Mouse (Mus musculus) gastrocnemius, postnatal 10 days (tissue): ENCODE measurements around the gene Fuz. TPM values are rescaled to one million over a fixed set of nuclear protein-coding genes. Genes with fewer than 3 reads are reported as not detected.
A peak's percentile ranks its signal among the peaks of the same experiment; 100 is the strongest.

Source experiments
- DNase-seq: peaks from one replicate; pipeline ENCODE4 v3.0.0; 2021; ENCODE audit warnings: mixed read lengths
- microRNA-seq, 2 experiments: library from miRNA; unstranded; fragments of <30 nt; microRNA quantifications; one replicate each; pipeline ENCODE4 v1.2.0; 2021
- total RNA-seq, 2 experiments: library from RNA; stranded (reverse); gene quantifications; 2 replicates each; pipeline ENCODE4 v1.2.3; 2021

Gene Fuz
- total RNA-seq, 2 experiments from 2014 or later: 15.0 to 18.1 TPM

- DNase-seq: peak; percentile 94
Observed at GRCm38 (mm10) chr7:44929204-44930151, 33.6 kb downstream of the Fuz start, which contains the start of gene Ap2a1. Ap2a1 (minus strand) TSS chr7:44929496.

GRCm38 (mm10) chr7:44938680-44939079 is 42.8 kb downstream of the Fuz start:
- DNase-seq: no peak

- DNase-seq: no peak
Observed at GRCm38 (mm10) chr7:44942904-44943303, 47.0 kb downstream of the Fuz start, which contains the start of gene Tsks. Tsks (plus strand) TSS chr7:44943204.

GRCm38 (mm10) chr7:44949922-44950321 is 54.0 kb downstream of the Fuz start:
- no peak for DNase-seq

- DNase-seq: peak; percentile 57
Observed at GRCm38 (mm10) chr7:44951960-44952359, 56.1 kb downstream of the Fuz start.

Small RNA genes lying within 50 kb of the gene (microRNA-seq; reads per million reads assigned to microRNA genes)
- 0 reads per million in 2 experiments for gene Mir707

Other genes starting within 250 kb of the Fuz start
- gene Myh14, start 225.2 kb upstream of the Fuz start, total RNA-seq: 10 to 100 TPM; 21.4 to 23.3 TPM
- not detected for gene Izumo2, start 187.3 kb upstream of the Fuz start, total RNA-seq
- 10 to 100 TPM; 16.7 to 18.5 TPM for gene Vrk3, start 147.7 kb upstream of the Fuz start, total RNA-seq
- gene Zfp473, start 145.0 kb upstream of the Fuz start, total RNA-seq: under 1 TPM in 1 of 2 experiments, not detected in 1; 0.29 TPM
- 10 to 100 TPM; 28.0 to 35.3 TPM for gene Nup62, start 80.0 kb upstream of the Fuz start, total RNA-seq
- gene Il4i1, start 79.7 kb upstream of the Fuz start, total RNA-seq: 1 to 10 TPM; 1.9 to 2.3 TPM
- gene Atf5, start 79.4 kb upstream of the Fuz start, total RNA-seq: 10 to 100 TPM; 55.1 to 60.5 TPM
- gene Akt1s1, start 47.1 kb upstream of the Fuz start, total RNA-seq: 10 to 100 TPM; 84.2 to 86.4 TPM
- 10 to 100 TPM; 41.7 to 49.0 TPM for gene Tbc1d17, start 47.0 kb upstream of the Fuz start, total RNA-seq
- 10 to 100 TPM; 14.4 to 16.5 TPM for gene Pnkp, start 38.9 kb upstream of the Fuz start, total RNA-seq
- gene Ptov1, start 26.3 kb upstream of the Fuz start, total RNA-seq: 100 to 1,000 TPM; 210 to 216 TPM
- gene Med25, start 3.4 kb upstream of the Fuz start, total RNA-seq: 10 to 100 TPM; 44.7 to 53.5 TPM
- gene Ap2a1, start 33.4 kb downstream of the Fuz start, total RNA-seq: 10 to 100 TPM; 59.0 to 65.0 TPM
- not detected for gene Tsks, start 47.1 kb downstream of the Fuz start, total RNA-seq
- gene Cpt1c, start 78.8 kb downstream of the Fuz start, total RNA-seq: 1 to 10 TPM; 4.4 to 5.7 TPM
- gene Prmt1, start 90.5 kb downstream of the Fuz start, total RNA-seq: 100 to 1,000 TPM; 267 to 271 TPM
- gene Irf3, start 101.6 kb downstream of the Fuz start, total RNA-seq: 10 to 100 TPM; 26.5 to 35.8 TPM
- 10 to 100 TPM; 10.8 to 14.0 TPM for gene Bcl2l12, start 102.6 kb downstream of the Fuz start, total RNA-seq
- gene Scaf1, start 120.3 kb downstream of the Fuz start, total RNA-seq: 10 to 100 TPM; 47.7 to 55.8 TPM
- gene Rras, start 121.9 kb downstream of the Fuz start, total RNA-seq: 10 to 100 TPM; 75.5 to 80.6 TPM
- 10 to 100 TPM; 36.0 to 43.1 TPM for gene Prr12, start 156.8 kb downstream of the Fuz start, total RNA-seq
- 10 to 100 TPM; 35.9 to 40.5 TPM for gene Nosip, start 166.3 kb downstream of the Fuz start, total RNA-seq
- gene Prrg2, start 166.6 kb downstream of the Fuz start, total RNA-seq: 10 to 100 TPM in 1 of 2 experiments, 1 to 10 TPM in 1; 8.5 to 10.7 TPM
- gene Rcn3, start 196.1 kb downstream of the Fuz start, total RNA-seq: 100 to 1,000 TPM; 103 to 148 TPM
- 10 to 100 TPM; 70.9 to 75.2 TPM for gene Fcgrt, start 207.8 kb downstream of the Fuz start, total RNA-seq
- 100 to 1,000 TPM; 762 to 817 TPM for gene Rps11, start 228.4 kb downstream of the Fuz start, total RNA-seq
- 1,000 to 10,000 TPM; 1,164 to 1,215 TPM for gene Rpl13a, start 232.7 kb downstream of the Fuz start, total RNA-seq
- not detected for gene Gm45713, start 240.2 kb downstream of the Fuz start, total RNA-seq
- gene Flt3l, start 240.4 kb downstream of the Fuz start, total RNA-seq: 1 to 10 TPM; 2.3 to 4.3 TPM